Mouse (Mus musculus) liver, embryonic 11.5 days (tissue): ENCODE measurements around the gene She. TPM values are rescaled to one million over a fixed set of nuclear protein-coding genes. Genes with fewer than 3 reads are reported as not detected.

ENCODE experiments used
- ATAC-seq: fragments of 200-750 bp; cut with Nextera tagmentation; replicated peaks from 2 replicates; pipeline ENCODE4 v1.8.0; 2017; ENCODE audit warnings: moderate number of reproducible peaks, mild to moderate bottlenecking, moderate TSS enrichment, moderate library complexity; ENCODE audit not compliant: low FRiP score
- DNase-seq: peaks from one replicate; pipeline ENCODE4 v3.0.0-alpha.2; 2017; ENCODE audit warnings: low spot score
- H3K27ac ChIP-seq: fragments of 300-500 bp; sonication (generic); 2 replicates; pipeline ENCODE4 v1.5.1; 2014; ENCODE audit warnings: mild to moderate bottlenecking, low read depth, low read length, control low read depth
- H3K27me3 ChIP-seq: fragments of 300-500 bp; sonication (generic); replicated peaks from 2 replicates; pipeline ENCODE4 v1.6.1; 2014; ENCODE audit warnings: low read length, mixed read lengths; ENCODE audit not compliant: control insufficient read depth, insufficient read depth
- H3K36me3 ChIP-seq: fragments of 300-500 bp; sonication (generic); 2 replicates; pipeline ENCODE4 v1.6.1; 2014; ENCODE audit warnings: mild to moderate bottlenecking, low read length, moderate library complexity, mixed read lengths; ENCODE audit not compliant: control insufficient read depth, insufficient read depth
- H3K4me1 ChIP-seq: fragments of 300-500 bp; sonication (generic); replicated peaks from 2 replicates; pipeline ENCODE4 v1.6.1; 2014; ENCODE audit warnings: low read length, mixed read lengths; ENCODE audit not compliant: control insufficient read depth, insufficient read depth
- H3K4me2 ChIP-seq: fragments of 300-500 bp; sonication (generic); 2 replicates; pipeline ENCODE4 v1.6.1; 2014; ENCODE audit warnings: mild to moderate bottlenecking, control low read depth, moderate library complexity
- H3K4me3 ChIP-seq: fragments of 300-500 bp; sonication (generic); 2 replicates; pipeline ENCODE4 v1.5.1; 2014; ENCODE audit warnings: low read depth, low read length, control low read depth
- H3K9ac ChIP-seq: fragments of 300-500 bp; sonication (generic); 2 replicates; pipeline ENCODE4 v1.6.1; 2014; ENCODE audit warnings: low read depth, low read length, control low read depth
- H3K9me3 ChIP-seq: fragments of 300-500 bp; sonication (generic); 2 replicates; pipeline ENCODE4 v1.6.1; 2016; ENCODE audit warnings: low read length, inconsistent platforms, mixed read lengths; ENCODE audit not compliant: control insufficient read depth
- whole genome bisulfite sequencing: fragments of 180-500 bp; shearing (Covaris S2); extraction: QIAGEN DNeasy Blood & Tissue Kit; methylation state at CpG from one replicate; pipeline ENCODE4 v1.1.7; 2014; 5-methylcytosine and 5-hydroxymethylcytosine counted together
- polyA plus RNA-seq: library from polyadenylated mRNA; unstranded; fragments of >200 nt; fragmentation: Nextera tagmentation; extraction: Ambion mirVana; gene quantifications from 2 replicates; pipeline ENCODE4 v1.2.1, GENCODE M21; 2014

Gene She
- polyA plus RNA-seq, 1 experiment from 2014 or later: 3.2 TPM

DNA sequence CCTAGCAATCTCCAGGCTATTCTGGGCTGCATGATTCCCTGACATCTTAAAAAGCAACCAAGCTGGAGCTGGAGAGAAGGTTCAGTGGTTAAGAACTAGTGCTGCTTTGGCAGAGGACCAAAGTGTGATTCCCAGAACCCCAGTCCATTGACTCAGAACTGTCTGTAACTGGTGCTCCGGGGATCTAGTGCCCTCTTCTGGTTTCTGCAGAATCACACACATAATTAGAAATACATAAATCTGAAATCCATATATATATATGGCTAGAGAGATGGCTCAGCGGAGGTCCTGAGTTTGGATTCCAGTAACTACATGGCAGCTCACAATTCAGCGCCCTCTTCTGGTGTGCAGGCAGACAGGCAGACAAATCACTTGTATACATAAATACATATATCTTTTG is 16.0 kb downstream of the She start:
- ATAC-seq (no peak), DNase-seq (no peak)
- 80% methylated on average over 3 of the region's 3 CpGs for WGBS
- Histone ChIP-seq H3K9ac (no peak overlapping the region), H3K36me3 (0 out of 2 replicates have a peak, but pooled peaks cover 1% of the 10 kb centered on the region), H3K27ac (no peak overlapping the region; the same call in 1 of the 2 replicates), H3K4me3 (no peak overlapping the region), H3K4me1 (peaks cover 5% of the 10 kb centered on the region), H3K9me3 (no peaks in the 10 kb centered on the region), H3K27me3 (no peaks in the 10 kb centered on the region), H3K4me2 (no peak overlapping the region)

DNA sequence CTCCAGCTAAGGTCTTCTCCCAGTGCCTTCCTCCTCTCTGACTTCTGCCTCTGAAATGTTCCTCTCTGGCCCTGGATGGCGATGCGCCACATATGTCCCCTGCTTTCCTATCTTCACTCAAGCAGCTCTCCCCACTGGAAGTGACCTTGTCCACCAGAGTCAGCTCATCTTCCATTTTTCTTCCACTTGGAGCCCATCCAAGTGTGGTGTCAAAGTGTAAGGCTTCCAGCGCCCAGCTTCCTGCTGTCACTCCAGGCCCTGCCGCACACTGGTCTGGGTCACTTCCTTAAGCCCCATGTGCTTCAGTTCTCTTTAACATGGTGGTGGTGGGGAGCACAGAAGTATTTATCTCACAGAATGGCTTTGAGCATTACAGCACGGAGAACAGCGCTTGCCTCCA is 16.4 kb downstream of the She start:
- Histone ChIP-seq H3K4me1 (peaks cover 5% of the 10 kb centered on the region), H3K27me3 (no peaks in the 10 kb centered on the region), H3K4me2 (no peak overlapping the region), H3K27ac (no peak overlapping the region), H3K9me3 (no peaks in the 10 kb centered on the region), H3K9ac (no peak overlapping the region), H3K36me3 (no peaks in the 10 kb centered on the region), H3K4me3 (no peak overlapping the region)
- ATAC-seq: 0 out of 2 replicates have a peak, but pooled peaks have one; percentile 31
- no peak for DNase-seq
- WGBS: 63% methylated on average over 6 of the region's 6 CpGs

DNA sequence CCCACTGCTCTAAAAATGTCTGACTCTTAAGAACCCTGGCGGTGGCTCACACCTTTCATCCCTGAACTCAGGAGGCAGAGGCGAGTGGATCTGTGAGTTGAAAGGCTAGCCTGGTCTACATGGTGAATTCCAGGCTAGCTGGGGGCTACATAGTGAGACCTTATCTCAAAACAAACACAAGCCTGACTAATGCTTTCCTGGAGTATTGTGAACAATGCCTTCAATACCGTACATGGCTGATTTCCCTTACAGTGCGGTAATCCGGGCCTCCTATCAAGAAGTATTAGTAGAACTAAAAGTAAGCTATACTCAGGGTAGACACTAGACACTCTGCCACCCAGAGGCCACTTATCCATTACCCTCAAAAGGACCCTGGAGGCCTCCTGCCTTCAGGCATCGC is 16.9 kb downstream of the She start:
- Histone ChIP-seq H3K27me3 (no peaks in the 10 kb centered on the region), H3K27ac (no peak overlapping the region; the same call in 1 of the 2 replicates), H3K9me3 (no peaks in the 10 kb centered on the region), H3K36me3 (no peaks in the 10 kb centered on the region), H3K4me2 (no peak overlapping the region), H3K4me1 (peaks cover 5% of the 10 kb centered on the region), H3K4me3 (no peak overlapping the region), H3K9ac (no peak overlapping the region)
- DNase-seq: no peak
- 80% methylated on average over 6 of the region's 6 CpGs for WGBS
- ATAC-seq: no peak

DNA sequence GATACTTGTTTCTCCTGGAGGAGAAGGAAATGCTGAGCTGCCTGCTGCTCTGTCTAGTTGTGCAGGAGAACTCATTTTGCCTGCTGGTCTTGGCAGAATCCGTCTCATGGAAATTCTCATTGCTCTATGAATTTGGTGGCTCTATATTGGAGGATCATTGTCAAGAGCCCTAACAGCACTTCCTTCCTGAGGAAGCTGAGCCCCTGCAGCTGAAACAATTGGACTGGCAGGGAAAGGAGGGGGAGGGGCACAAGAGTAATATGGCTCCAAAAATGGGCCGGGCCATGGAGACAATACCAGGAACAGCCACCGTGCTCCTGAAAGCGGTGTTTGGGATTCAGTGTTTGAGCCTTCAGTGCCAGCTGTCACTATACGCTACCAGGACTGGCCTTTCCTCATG is 22.6 kb downstream of the She start:
- H3K4me1 ChIP-seq: no peaks in the 10 kb centered on the region
- DNase-seq (no peak), ATAC-seq (no peak)
- 0 out of 2 replicates have a peak, but pooled peaks cover 3% of the 10 kb centered on the region for H3K9me3 ChIP-seq
- 55% methylated on average over 5 of the region's 5 CpGs for WGBS
- H3K4me3 ChIP-seq: no peak overlapping the region
- H3K36me3 ChIP-seq: no peaks in the 10 kb centered on the region
- peak overlapping the region; percentile 67; the same call in 1 of the 2 replicates for H3K27ac ChIP-seq
- no peak overlapping the region for H3K4me2 ChIP-seq
- H3K27me3 ChIP-seq: no peaks in the 10 kb centered on the region
- no peak overlapping the region for H3K9ac ChIP-seq

DNA sequence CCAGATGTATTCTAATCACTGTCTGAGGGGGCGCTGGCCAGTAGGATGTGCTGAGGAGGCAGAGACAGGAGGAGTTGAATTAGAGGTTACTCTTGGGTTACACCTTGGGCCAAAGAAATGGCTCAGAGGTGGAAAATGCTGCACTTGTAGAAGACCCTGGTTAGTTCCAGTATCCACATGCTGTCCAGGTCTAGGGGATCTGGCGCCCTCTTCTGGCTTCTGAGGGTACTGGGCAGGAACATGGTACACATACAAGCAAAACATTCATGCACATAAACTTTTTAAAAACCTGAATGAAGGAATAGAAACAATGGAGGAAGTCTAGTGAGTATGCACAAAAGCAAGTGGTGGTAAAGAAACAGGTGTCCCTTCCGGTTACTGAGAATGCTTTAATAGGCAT is 26.2 kb downstream of the She start:
- H3K27ac ChIP-seq: no peak overlapping the region
- DNase-seq: no peak
- H3K9ac ChIP-seq: no peak overlapping the region
- H3K4me2 ChIP-seq: no peak overlapping the region
- H3K27me3 ChIP-seq: no peaks in the 10 kb centered on the region
- no peaks in the 10 kb centered on the region for H3K36me3 ChIP-seq
- ATAC-seq: no peak
- H3K4me1 ChIP-seq: no peaks in the 10 kb centered on the region
- H3K4me3 ChIP-seq: no peak overlapping the region
- H3K9me3 ChIP-seq: 0 out of 2 replicates have a peak, but pooled peaks cover 3% of the 10 kb centered on the region
- 86% methylated on average over 3 of the region's 3 CpGs for WGBS

DNA sequence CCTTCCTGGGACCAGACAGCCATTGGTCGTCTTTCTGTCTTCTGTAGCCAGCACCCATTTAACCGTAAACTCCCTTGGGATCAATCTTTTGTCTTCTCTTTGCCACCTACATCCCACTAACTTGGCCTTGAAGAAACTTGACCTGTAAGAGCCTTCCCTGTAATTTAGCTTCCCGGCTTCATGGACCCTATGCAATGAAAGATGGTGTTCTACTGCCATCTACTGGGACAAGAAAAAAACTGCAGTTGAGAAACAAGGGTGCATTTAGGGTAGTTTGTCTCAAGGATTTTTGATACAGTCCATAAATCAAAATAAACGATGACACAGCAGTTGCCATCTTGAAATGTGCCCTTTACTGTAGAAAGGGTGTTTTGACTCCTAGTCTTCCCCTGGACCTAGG is 27.0 kb downstream of the She start:
- Histone ChIP-seq H3K4me2 (no peak overlapping the region), H3K9ac (no peak overlapping the region), H3K36me3 (no peaks in the 10 kb centered on the region), H3K27me3 (no peaks in the 10 kb centered on the region), H3K4me1 (no peaks in the 10 kb centered on the region), H3K27ac (no peak overlapping the region), H3K9me3 (0 out of 2 replicates have a peak, but pooled peaks cover 3% of the 10 kb centered on the region), H3K4me3 (no peak overlapping the region)
- 11% methylated on average over 4 of the region's 4 CpGs for WGBS
- DNase-seq (no peak), ATAC-seq (no peak)

DNA sequence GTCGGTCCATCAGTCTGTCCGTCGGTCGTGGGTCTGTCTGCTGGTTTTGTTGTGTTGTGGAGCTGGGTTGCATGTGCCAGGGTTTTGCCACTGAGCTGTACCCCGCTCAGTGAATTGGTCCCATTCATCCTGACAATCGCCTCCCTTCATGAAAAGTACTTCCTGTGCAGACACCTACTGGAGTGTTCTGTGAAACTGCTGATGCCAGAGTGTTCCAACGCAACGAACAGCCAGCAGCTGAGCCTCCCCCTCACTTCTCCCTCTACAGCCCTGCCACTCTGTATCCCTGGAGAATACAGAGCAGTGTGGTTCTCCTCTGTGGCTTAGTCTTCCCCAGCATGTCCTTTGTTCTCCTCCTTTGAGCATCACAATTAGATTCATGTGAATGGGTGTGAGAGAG is 27.7 kb downstream of the She start:
- H3K9ac ChIP-seq: no peak overlapping the region
- no peak overlapping the region for H3K4me3 ChIP-seq
- DNase-seq: no peak
- no peak overlapping the region for H3K27ac ChIP-seq
- WGBS: 78% methylated on average over 8 of the region's 8 CpGs
- H3K9me3 ChIP-seq: 0 out of 2 replicates have a peak, but pooled peaks cover 3% of the 10 kb centered on the region
- ATAC-seq: no peak
- H3K4me2 ChIP-seq: no peak overlapping the region
- H3K27me3 ChIP-seq: no peaks in the 10 kb centered on the region
- no peaks in the 10 kb centered on the region for H3K36me3 ChIP-seq
- H3K4me1 ChIP-seq: no peaks in the 10 kb centered on the region

DNA sequence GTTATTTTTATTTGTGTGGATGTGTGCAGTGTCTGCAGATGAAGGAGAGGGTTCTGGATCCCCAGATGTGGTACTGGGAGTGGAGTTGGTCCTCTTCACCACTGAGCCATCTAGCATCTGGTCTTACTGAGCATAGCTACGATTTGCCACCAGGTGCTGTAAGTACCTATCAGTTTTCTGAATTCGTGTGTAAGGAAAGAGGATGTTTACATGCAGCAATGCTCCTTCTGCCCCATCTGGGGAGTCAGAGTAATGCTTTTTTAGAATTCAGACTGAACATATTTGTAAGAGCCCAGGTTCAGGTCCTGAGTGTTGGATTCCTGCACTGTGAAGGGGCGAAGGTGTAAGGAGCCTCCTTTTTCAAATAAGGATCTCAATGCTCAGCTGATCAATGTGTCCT is 28.8 kb downstream of the She start:
- Histone ChIP-seq H3K4me3 (no peak overlapping the region), H3K27me3 (no peaks in the 10 kb centered on the region), H3K9ac (no peak overlapping the region), H3K9me3 (0 out of 2 replicates have a peak, but pooled peaks cover 3% of the 10 kb centered on the region), H3K36me3 (no peaks in the 10 kb centered on the region), H3K4me1 (no peaks in the 10 kb centered on the region), H3K4me2 (no peak overlapping the region), H3K27ac (no peak overlapping the region)
- no peak for DNase-seq
- ATAC-seq: no peak
- 66% methylated on average over 3 of the region's 3 CpGs for WGBS

DNA sequence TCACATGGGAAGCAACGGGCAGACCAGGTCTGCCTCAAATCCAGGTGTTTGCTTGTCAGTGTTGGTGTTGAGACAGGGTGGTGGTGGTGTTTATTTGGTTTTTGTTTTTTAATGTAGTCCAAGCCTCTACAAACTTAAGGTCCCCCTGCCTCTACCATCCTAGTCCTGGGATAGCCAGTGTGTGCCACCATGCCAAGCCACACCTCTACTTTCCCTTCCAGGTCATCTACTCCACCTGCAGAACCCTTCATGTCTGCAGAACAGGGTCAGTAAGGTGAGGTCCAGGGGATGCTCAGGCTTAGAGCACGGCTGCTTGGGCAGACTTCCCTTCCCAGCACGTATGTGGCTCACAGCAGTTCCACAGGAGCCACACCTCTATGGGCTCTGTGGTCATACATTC is 29.2 kb downstream of the She start:
- 0 out of 2 replicates have a peak, but pooled peaks cover 3% of the 10 kb centered on the region for H3K9me3 ChIP-seq
- no peak overlapping the region for H3K4me3 ChIP-seq
- no peaks in the 10 kb centered on the region for H3K27me3 ChIP-seq
- H3K27ac ChIP-seq: no peak overlapping the region
- no peak for ATAC-seq
- H3K4me2 ChIP-seq: no peak overlapping the region
- no peak overlapping the region for H3K9ac ChIP-seq
- WGBS: 72% methylated on average over 3 of the region's 3 CpGs
- no peak for DNase-seq
- H3K4me1 ChIP-seq: no peaks in the 10 kb centered on the region
- H3K36me3 ChIP-seq: no peaks in the 10 kb centered on the region
